Mouse (Mus musculus) hindbrain, embryonic 13.5 days (tissue): ENCODE data around the gene Ndufaf3. TPM values are rescaled to one million over a fixed set of nuclear protein-coding genes. Genes with fewer than 3 reads are reported as not detected.

ENCODE experiments used
- ATAC-seq: fragments of 200-750 bp; cut with Nextera tagmentation; 2 replicates; pipeline ENCODE4 v1.8.0; 2017; ENCODE audit warnings: moderate TSS enrichment; ENCODE audit not compliant: low FRiP score
- H3K27ac ChIP-seq: fragments of 300-500 bp; sonication (generic); 2 replicates; pipeline ENCODE4 v1.5.1; 2015; ENCODE audit warnings: inconsistent platforms, mild to moderate bottlenecking, moderate library complexity
- H3K27me3 ChIP-seq: fragments of 300-500 bp; sonication (generic); 2 replicates; pipeline ENCODE4 v1.6.1; 2015; ENCODE audit warnings: mild to moderate bottlenecking, inconsistent platforms
- H3K36me3 ChIP-seq: fragments of 300-500 bp; sonication (generic); 2 replicates; pipeline ENCODE4 v1.6.1; 2015; ENCODE audit warnings: mild to moderate bottlenecking, inconsistent platforms
- H3K4me1 ChIP-seq: fragments of 300-500 bp; sonication (generic); replicated peaks from 2 replicates; pipeline ENCODE4 v1.6.1; 2015; ENCODE audit warnings: inconsistent platforms
- H3K4me2 ChIP-seq: fragments of 300-500 bp; sonication (generic); 2 replicates; pipeline ENCODE4 v1.6.1; 2015; ENCODE audit warnings: inconsistent platforms, mild to moderate bottlenecking, moderate library complexity
- H3K4me3 ChIP-seq: fragments of 300-500 bp; sonication (generic); 2 replicates; pipeline ENCODE4 v1.5.1; 2015; ENCODE audit warnings: mild to moderate bottlenecking, inconsistent platforms
- H3K9ac ChIP-seq: fragments of 300-500 bp; sonication (generic); 2 replicates; pipeline ENCODE4 v1.6.1; 2015; ENCODE audit warnings: mild to moderate bottlenecking, inconsistent platforms
- H3K9me3 ChIP-seq: fragments of 300-500 bp; sonication (generic); 2 replicates; pipeline ENCODE4 v1.6.1; 2016; ENCODE audit warnings: inconsistent platforms
- WGBS: fragments of 180-500 bp; shearing (Covaris S2); methylation state at CpG from one replicate; pipeline ENCODE4 v1.1.7; 2015; 5-methylcytosine and 5-hydroxymethylcytosine counted together
- microRNA counts: library from miRNA; unstranded; fragments of <30 nt; microRNA quantifications from one replicate; lab custom pipeline; 2016
- microRNA-seq: library from miRNA; unstranded; fragments of <30 nt; microRNA quantifications from one replicate; pipeline ENCODE4, GENCODE M21; 2016
- polyA plus RNA-seq: library from polyadenylated mRNA; unstranded; fragments of >200 nt; fragmentation: Nextera tagmentation; extraction: Ambion mirVana; gene quantifications from 2 replicates; pipeline ENCODE4 v1.2.1, GENCODE M21; 2015

Gene Ndufaf3
- polyA plus RNA-seq, 1 experiment from 2014 or later = 74.0 TPM

- H3K4me3 ChIP-seq = no peak overlapping the region
- no peaks in the 10 kb centered on the region for H3K4me1 ChIP-seq
- H3K27ac ChIP-seq = no peak overlapping the region
- no peak overlapping the region for H3K9ac ChIP-seq
- no peak overlapping the region for H3K4me2 ChIP-seq
- peaks cover 91% of the 10 kb centered on the region for H3K36me3 ChIP-seq
- no peaks in the 10 kb centered on the region for H3K9me3 ChIP-seq
- H3K27me3 ChIP-seq = no peaks in the 10 kb centered on the region
- ATAC-seq = no peak
These were observed 26.4 kb downstream of the Ndufaf3 start for GRCm38 (mm10) chr9:108540846-108541245.

GRCm38 (mm10) chr9:108531496-108531895, 35.7 kb downstream of the Ndufaf3 start:
- Histone ChIP-seq H3K27me3 (no peaks in the 10 kb centered on the region), H3K4me3 (no peak overlapping the region), H3K36me3 (peaks cover 81% of the 10 kb centered on the region), H3K27ac (no peak overlapping the region), H3K9me3 (no peaks in the 10 kb centered on the region), H3K4me2 (no peak overlapping the region), H3K4me1 (no peaks in the 10 kb centered on the region), H3K9ac (no peak overlapping the region)
- ATAC-seq = no peak
- WGBS = 86% methylated on average over 1 of the region's 1 CpGs

GRCm38 (mm10) chr9:108530954-108531353, 36.3 kb downstream of the Ndufaf3 start:
- Histone ChIP-seq H3K4me3 (no peak overlapping the region), H3K9ac (no peak overlapping the region), H3K9me3 (no peaks in the 10 kb centered on the region), H3K4me1 (no peaks in the 10 kb centered on the region), H3K27me3 (no peaks in the 10 kb centered on the region), H3K4me2 (no peak overlapping the region), H3K36me3 (peaks cover 75% of the 10 kb centered on the region), H3K27ac (no peak overlapping the region)
- no peak for ATAC-seq
- 94% methylated on average over 1 of the region's 1 CpGs for WGBS

GRCm38 (mm10) chr9:108525400-108525799, 41.8 kb downstream of the Ndufaf3 start:
- ATAC-seq = no peak
- Histone ChIP-seq H3K36me3 (peaks cover 28% of the 10 kb centered on the region), H3K4me1 (peaks cover 11% of the 10 kb centered on the region), H3K27ac (no peak overlapping the region), H3K4me2 (no peak overlapping the region), H3K27me3 (no peaks in the 10 kb centered on the region), H3K9me3 (no peaks in the 10 kb centered on the region), H3K9ac (no peak overlapping the region), H3K4me3 (no peak overlapping the region)
- WGBS = 88% methylated on average over 3 of the region's 3 CpGs

GRCm38 (mm10) chr9:108523341-108523740, 43.9 kb downstream of the Ndufaf3 start:
- WGBS = 95% methylated on average over 4 of the region's 4 CpGs
- ATAC-seq = no peak

GRCm38 (mm10) chr9:108521604-108522003, 45.6 kb downstream of the Ndufaf3 start:
- H3K4me1 ChIP-seq = peaks cover 28% of the 10 kb centered on the region
- WGBS = 96% methylated on average over 2 of the region's 2 CpGs
- no peak overlapping the region for H3K4me2 ChIP-seq
- no peak overlapping the region for H3K27ac ChIP-seq
- H3K27me3 ChIP-seq = no peaks in the 10 kb centered on the region
- H3K9ac ChIP-seq = no peak overlapping the region
- H3K9me3 ChIP-seq = no peaks in the 10 kb centered on the region
- H3K4me3 ChIP-seq = no peak overlapping the region
- H3K36me3 ChIP-seq = peaks cover 6% of the 10 kb centered on the region; the same call in 1 of the 2 replicates
- no peak for ATAC-seq

More at GRCm38 (mm10) chr9:108523341-108523740, 43.9 kb downstream of the Ndufaf3 start:
- H3K9ac ChIP-seq = no peak overlapping the region
- no peak overlapping the region for H3K4me2 ChIP-seq
- H3K27me3 ChIP-seq = no peaks in the 10 kb centered on the region
- H3K4me1 ChIP-seq = peaks cover 28% of the 10 kb centered on the region
- H3K27ac ChIP-seq = no peak overlapping the region
- H3K9me3 ChIP-seq = no peaks in the 10 kb centered on the region
- no peak overlapping the region for H3K4me3 ChIP-seq
- peaks cover 8% of the 10 kb centered on the region for H3K36me3 ChIP-seq

- Histone ChIP-seq H3K27ac (peak overlapping the region; percentile 99), H3K4me3 (peak overlapping the region; percentile 89), H3K36me3 (peaks cover 30% of the 10 kb centered on the region), H3K9ac (peak overlapping the region; percentile 93), H3K9me3 (no peaks in the 10 kb centered on the region), H3K4me2 (peak overlapping the region; percentile 77), H3K4me1 (peaks cover 37% of the 10 kb centered on the region), H3K27me3 (no peaks in the 10 kb centered on the region)
- 1% methylated on average over 13 of the region's 13 CpGs for WGBS
- peak; percentile 29 for ATAC-seq
These were observed 49.3 kb downstream of the Ndufaf3 start for GRCm38 (mm10) chr9:108517931-108518332.

GRCm38 (mm10) chr9:108517253-108517930, 49.8 kb downstream of the Ndufaf3 start:
- ATAC-seq = peak; percentile 85
- Histone ChIP-seq H3K27me3 (no peaks in the 10 kb centered on the region), H3K9me3 (no peaks in the 10 kb centered on the region), H3K4me3 (peak overlapping the region; percentile 89), H3K36me3 (peaks cover 35% of the 10 kb centered on the region), H3K4me1 (peaks cover 37% of the 10 kb centered on the region), H3K4me2 (peak overlapping the region; percentile 78), H3K9ac (peak overlapping the region; percentile 93), H3K27ac (peak overlapping the region; percentile 99)
- under 1% methylated on average over 85 of the region's 95 CpGs for WGBS

- Histone ChIP-seq H3K4me2 (peak within 1 kb of the TSS; percentile 78), H3K4me3 (peak within 1 kb of the TSS; percentile 89), H3K4me1 (peaks cover 31% of the 10 kb centered on the region), H3K27ac (peak within 1 kb of the TSS; percentile 99), H3K9ac (peak within 1 kb of the TSS; percentile 93), H3K9me3 (no peaks in the 10 kb centered on the region), H3K27me3 (no peaks in the 10 kb centered on the region), H3K36me3 (peaks cover 43% of the 10 kb centered on the region)
- WGBS = 2% methylated on average over 55 of the region's 55 CpGs
- ATAC-seq = peak; percentile 97
These were observed 50.6 kb downstream of the Ndufaf3 start, which contains the start of gene Qrich1 for GRCm38 (mm10) chr9:108516380-108517251. Gene Qrich1 (plus strand): TSS chr9:108516806.

MicroRNAs encoded within 50 kb of the gene (microRNA counts, 519-probe panel; counts per million panel counts)
- microRNA mmu-miR-191 (lab: Ali Mortazavi, UCI) = 3,615 counts per million, percentile 49 among the panel's probes with 10 or more counts
- 3,171 counts per million, percentile 38 among the panel's probes with 10 or more counts for microRNA mmu-miR-425 (lab: Ali Mortazavi, UCI)

Small RNAs within 50 kb of the gene (microRNA-seq; reads per million reads assigned to microRNA genes)
- gene Gm24083 (not detected), gene Mir191 (not detected), gene Mir425 (1,062 reads per million, percentile 78 among the genes with 10 or more reads in this experiment)

Other genes starting within 250 kb of the Ndufaf3 start
- gene Gpx1, start 228.5 kb downstream of the Ndufaf3 start, polyA plus RNA-seq = 503 and 518 TPM in 2 replicates
- gene Usp4, start 219.6 kb downstream of the Ndufaf3 start, polyA plus RNA-seq = 125 and 141 TPM in 2 replicates
- gene 1700102P08Rik, start 174.6 kb downstream of the Ndufaf3 start, polyA plus RNA-seq = 1.7 and 2.3 TPM in 2 replicates
- gene Ccdc36, start 138.9 kb downstream of the Ndufaf3 start, polyA plus RNA-seq = 1.0 and 1.2 TPM in 2 replicates
- not detected in 2 replicates for gene BC048562, start 131.0 kb downstream of the Ndufaf3 start, polyA plus RNA-seq
- gene Ccdc71, start 106.9 kb downstream of the Ndufaf3 start, polyA plus RNA-seq = 58.0 and 59.4 TPM in 2 replicates
- 66.4 and 69.1 TPM in 2 replicates for gene Klhdc8b, start 105.9 kb downstream of the Ndufaf3 start, polyA plus RNA-seq
- 20.9 and 21.6 TPM in 2 replicates for gene Lamb2, start 87.7 kb downstream of the Ndufaf3 start, polyA plus RNA-seq
- 71.9 and 74.1 TPM in 2 replicates for gene Usp19, start 76.8 kb downstream of the Ndufaf3 start, polyA plus RNA-seq
- gene Qars, start 59.7 kb downstream of the Ndufaf3 start, polyA plus RNA-seq = 71.5 and 77.8 TPM in 2 replicates
- gene Qrich1, start 50.6 kb downstream of the Ndufaf3 start, polyA plus RNA-seq = 131 and 140 TPM in 2 replicates
- 104 and 111 TPM in 2 replicates for gene Impdh2, start 7.1 kb downstream of the Ndufaf3 start, polyA plus RNA-seq
- 285 and 314 TPM in 2 replicates for gene Dalrd3, start 2.5 kb upstream of the Ndufaf3 start, polyA plus RNA-seq
- 280 and 317 TPM in 2 replicates for gene Wdr6, start 11.3 kb upstream of the Ndufaf3 start, polyA plus RNA-seq
- 25.6 and 31.4 TPM in 2 replicates for gene P4htm, start 30.2 kb upstream of the Ndufaf3 start, polyA plus RNA-seq
- gene Arih2, start 82.0 kb upstream of the Ndufaf3 start, polyA plus RNA-seq = 47.3 and 52.9 TPM in 2 replicates
- gene Slc25a20, start 94.7 kb upstream of the Ndufaf3 start, polyA plus RNA-seq = 45.0 and 45.5 TPM in 2 replicates
- 50.1 and 51.9 TPM in 2 replicates for gene Prkar2a, start 121.9 kb upstream of the Ndufaf3 start, polyA plus RNA-seq
- 222 and 228 TPM in 2 replicates for gene Ip6k2, start 216.4 kb upstream of the Ndufaf3 start, polyA plus RNA-seq
- 25.9 and 30.7 TPM in 2 replicates for gene Nckipsd, start 240.9 kb upstream of the Ndufaf3 start, polyA plus RNA-seq